Mouse (Mus musculus): ENCODE measurements around the gene Lmnb2. TPM values are rescaled to one million over a fixed set of nuclear protein-coding genes. Genes with fewer than 3 reads are reported as not detected.

Lmnb2 gene
- polyA plus RNA-seq, 1 experiment: 11.0 TPM

DNA sequence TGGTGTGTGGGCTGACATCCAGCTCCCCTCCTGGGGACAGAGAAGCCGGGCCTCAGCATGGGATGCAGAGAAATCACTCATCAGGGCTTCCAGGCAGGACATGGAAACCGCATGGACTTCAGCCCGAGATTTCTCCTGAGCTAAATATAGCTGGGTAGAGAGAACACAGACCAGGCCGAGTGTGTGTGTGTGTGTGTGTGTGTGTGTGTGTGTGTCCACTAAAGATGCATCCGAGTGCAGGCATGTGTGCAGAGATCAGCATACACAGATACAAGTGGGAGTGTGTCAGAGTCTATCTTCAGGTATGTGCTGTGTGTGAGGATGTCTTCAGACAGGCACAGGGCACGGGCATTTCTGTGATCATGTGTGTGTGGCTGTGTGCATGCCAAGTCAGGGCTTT lies 36.8 kb upstream of the Lmnb2 start:
- no peaks in the 10 kb centered on the region for H3K4me1 ChIP-seq (ENCODE audit: control insufficient read depth, insufficient read depth, insufficient read length)
- no peaks in the 10 kb centered on the region for H3K36me3 ChIP-seq (ENCODE audit: control insufficient read depth, insufficient read depth, low read length)
- DNase-seq (ENCODE audit: low read depth in 1 of 2, low spot score in 2 of 2): no peak
- TF ChIP-seq POLR2A (IDR thresholded peaks at IDR 0.05; ENCODE audit: low read depth, low read length): no peak
- no peak for TF ChIP-seq CTCF (IDR thresholded peaks at IDR 0.05; ENCODE audit: extremely low read depth, insufficient read depth, insufficient read length, insufficient replicate concordance)
- H3K27ac ChIP-seq (ENCODE audit: insufficient read depth, low read length): no peak overlapping the region
- WGBS: 85% methylated on average over 6 of the region's 6 CpGs
- H3K27me3 ChIP-seq (ENCODE audit: control insufficient read depth, insufficient read depth, low read length): no peaks in the 10 kb centered on the region
- no peak overlapping the region for H3K4me3 ChIP-seq (ENCODE audit: extremely low read depth, insufficient read depth, insufficient read length)

DNA sequence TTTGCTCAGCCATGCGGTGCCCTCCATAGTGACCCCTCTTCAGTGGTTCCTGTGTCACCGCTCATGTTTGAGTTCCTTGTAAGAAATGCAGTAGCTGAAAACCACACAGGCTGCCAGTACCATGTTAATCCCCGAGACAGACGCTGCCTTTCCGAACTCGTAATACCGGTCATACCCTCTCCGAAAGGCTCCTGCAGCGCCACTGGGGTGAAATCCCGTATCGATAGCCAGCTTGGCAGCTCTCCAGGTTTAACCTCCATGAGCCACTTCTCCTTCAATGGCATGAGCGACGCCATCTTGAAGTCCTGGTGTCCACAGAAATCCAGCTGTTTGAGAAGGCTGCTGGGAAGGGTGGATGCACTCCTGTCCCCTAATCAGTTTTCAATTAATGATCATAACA lies 36.4 kb upstream of the Lmnb2 start:
- H3K4me3 ChIP-seq (ENCODE audit: extremely low read depth, insufficient read depth, insufficient read length): no peak overlapping the region
- 92% methylated on average over 13 of the region's 13 CpGs for WGBS
- no peak for TF ChIP-seq POLR2A (IDR thresholded peaks at IDR 0.05; ENCODE audit: low read depth, low read length)
- no peak for TF ChIP-seq CTCF (IDR thresholded peaks at IDR 0.05; ENCODE audit: extremely low read depth, insufficient read depth, insufficient read length, insufficient replicate concordance)
- no peaks in the 10 kb centered on the region for H3K4me1 ChIP-seq (ENCODE audit: control insufficient read depth, insufficient read depth, insufficient read length)
- DNase-seq (ENCODE audit: low read depth in 1 of 2, low spot score in 2 of 2): no peak
- no peak overlapping the region for H3K27ac ChIP-seq (ENCODE audit: insufficient read depth, low read length)
- H3K27me3 ChIP-seq (ENCODE audit: control insufficient read depth, insufficient read depth, low read length): no peaks in the 10 kb centered on the region
- no peaks in the 10 kb centered on the region for H3K36me3 ChIP-seq (ENCODE audit: control insufficient read depth, insufficient read depth, low read length)

DNA sequence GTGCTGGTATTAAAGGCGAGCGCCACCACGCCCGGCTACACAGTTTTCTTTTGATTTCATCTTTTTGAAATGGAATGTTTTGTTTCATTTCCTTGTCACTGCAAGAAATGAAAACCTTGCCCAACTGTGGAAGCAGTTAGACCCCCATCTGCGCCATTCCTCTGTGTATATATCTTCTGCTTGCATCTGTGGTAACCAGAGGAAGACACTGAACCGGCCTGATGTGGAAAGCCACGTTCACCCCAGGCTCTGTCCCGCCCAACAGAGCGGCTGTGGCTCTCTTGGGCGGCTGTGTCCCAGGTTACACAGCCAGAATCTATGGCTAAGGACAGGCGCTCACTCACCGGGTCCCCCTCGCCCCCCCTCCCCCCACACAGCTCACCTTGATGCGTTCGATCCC lies 34.4 kb upstream of the Lmnb2 start:
- DNase-seq (ENCODE audit: low read depth in 1 of 2, low spot score in 2 of 2): no peak
- no peaks in the 10 kb centered on the region for H3K36me3 ChIP-seq (ENCODE audit: control insufficient read depth, insufficient read depth, low read length)
- WGBS: 60% methylated on average over 15 of the region's 15 CpGs
- H3K27ac ChIP-seq (ENCODE audit: insufficient read depth, low read length): no peak overlapping the region
- H3K27me3 ChIP-seq (ENCODE audit: control insufficient read depth, insufficient read depth, low read length): no peaks in the 10 kb centered on the region
- no peak overlapping the region for H3K4me3 ChIP-seq (ENCODE audit: extremely low read depth, insufficient read depth, insufficient read length)
- no peaks in the 10 kb centered on the region for H3K4me1 ChIP-seq (ENCODE audit: control insufficient read depth, insufficient read depth, insufficient read length)
- TF ChIP-seq CTCF (IDR thresholded peaks at IDR 0.05; ENCODE audit: extremely low read depth, insufficient read depth, insufficient read length, insufficient replicate concordance) (no peak), POLR2A (IDR thresholded peaks at IDR 0.05; ENCODE audit: low read depth, low read length) (no peak)

DNA sequence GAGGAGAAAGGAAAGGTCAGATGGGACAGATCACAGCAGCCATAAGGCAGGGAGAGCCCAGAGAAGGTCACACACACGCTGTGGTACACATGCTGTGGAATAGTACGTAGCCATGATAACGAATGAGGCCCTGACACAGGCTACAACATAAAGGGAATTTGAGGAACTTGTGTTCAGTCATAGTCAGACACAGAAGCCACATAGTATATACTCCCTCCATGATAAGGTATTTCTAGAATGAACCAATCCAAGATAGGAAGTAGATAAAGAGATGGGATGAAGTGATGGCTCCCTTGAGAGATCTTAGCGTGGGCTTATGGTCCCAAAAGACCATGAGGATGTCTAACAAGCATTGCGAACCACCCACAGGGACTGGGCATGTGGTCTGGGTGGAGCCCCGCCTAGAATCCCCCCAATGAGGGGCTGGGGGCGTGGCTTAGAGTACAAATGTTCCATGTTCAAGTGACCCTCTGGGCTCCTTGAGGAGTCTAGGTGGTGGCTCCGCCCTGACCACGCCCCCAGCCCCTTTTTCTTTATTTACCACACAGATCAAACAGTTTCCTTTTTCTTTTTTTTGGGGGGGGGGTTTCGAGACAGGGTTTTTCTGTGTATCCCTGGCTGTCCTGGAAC lies 33.8 kb upstream of the Lmnb2 start:
- no peak for TF ChIP-seq POLR2A (IDR thresholded peaks at IDR 0.05; ENCODE audit: low read depth, low read length)
- no peak for TF ChIP-seq CTCF (IDR thresholded peaks at IDR 0.05; ENCODE audit: extremely low read depth, insufficient read depth, insufficient read length, insufficient replicate concordance)
- Histone ChIP-seq H3K27me3 (ENCODE audit: control insufficient read depth, insufficient read depth, low read length) (no peaks in the 10 kb centered on the region), H3K4me3 (ENCODE audit: extremely low read depth, insufficient read depth, insufficient read length) (no peak overlapping the region), H3K36me3 (ENCODE audit: control insufficient read depth, insufficient read depth, low read length) (no peaks in the 10 kb centered on the region), H3K4me1 (ENCODE audit: control insufficient read depth, insufficient read depth, insufficient read length) (no peaks in the 10 kb centered on the region), H3K27ac (ENCODE audit: insufficient read depth, low read length) (no peak overlapping the region)
- no peak for DNase-seq (ENCODE audit: low read depth in 1 of 2, low spot score in 2 of 2)
- 71% methylated on average over 10 of the region's 10 CpGs for WGBS

DNA sequence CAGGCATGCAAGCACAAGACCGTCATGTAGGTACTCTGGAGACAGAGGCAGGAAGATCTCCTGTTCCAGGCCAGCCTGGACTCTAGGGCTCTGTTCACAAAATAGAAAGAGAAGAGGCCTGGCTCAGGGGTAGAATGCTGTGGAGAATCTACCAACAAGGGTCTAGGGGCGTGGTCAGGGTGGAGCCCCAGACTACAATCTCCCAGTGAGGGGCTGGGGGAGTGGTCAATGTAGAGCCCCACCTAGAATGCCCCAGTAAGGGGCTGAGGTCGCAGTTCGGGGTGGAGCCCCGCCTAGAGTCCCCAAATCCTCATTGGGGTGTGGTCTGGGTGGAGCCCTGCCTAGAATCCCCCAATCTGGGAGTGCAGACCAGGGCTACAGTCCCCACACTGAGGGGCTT lies 32.3 kb upstream of the Lmnb2 start:
- H3K4me3 ChIP-seq (ENCODE audit: extremely low read depth, insufficient read depth, insufficient read length): no peak overlapping the region
- no peaks in the 10 kb centered on the region for H3K36me3 ChIP-seq (ENCODE audit: control insufficient read depth, insufficient read depth, low read length)
- no peak for TF ChIP-seq CTCF (IDR thresholded peaks at IDR 0.05; ENCODE audit: extremely low read depth, insufficient read depth, insufficient read length, insufficient replicate concordance)
- no peak for TF ChIP-seq POLR2A (IDR thresholded peaks at IDR 0.05; ENCODE audit: low read depth, low read length)
- H3K27me3 ChIP-seq (ENCODE audit: control insufficient read depth, insufficient read depth, low read length): no peaks in the 10 kb centered on the region
- H3K4me1 ChIP-seq (ENCODE audit: control insufficient read depth, insufficient read depth, insufficient read length): no peaks in the 10 kb centered on the region
- no peak overlapping the region for H3K27ac ChIP-seq (ENCODE audit: insufficient read depth, low read length)
- no peak for DNase-seq (ENCODE audit: low read depth in 1 of 2, low spot score in 2 of 2)
- WGBS: 74% methylated on average over 5 of the region's 5 CpGs

DNA sequence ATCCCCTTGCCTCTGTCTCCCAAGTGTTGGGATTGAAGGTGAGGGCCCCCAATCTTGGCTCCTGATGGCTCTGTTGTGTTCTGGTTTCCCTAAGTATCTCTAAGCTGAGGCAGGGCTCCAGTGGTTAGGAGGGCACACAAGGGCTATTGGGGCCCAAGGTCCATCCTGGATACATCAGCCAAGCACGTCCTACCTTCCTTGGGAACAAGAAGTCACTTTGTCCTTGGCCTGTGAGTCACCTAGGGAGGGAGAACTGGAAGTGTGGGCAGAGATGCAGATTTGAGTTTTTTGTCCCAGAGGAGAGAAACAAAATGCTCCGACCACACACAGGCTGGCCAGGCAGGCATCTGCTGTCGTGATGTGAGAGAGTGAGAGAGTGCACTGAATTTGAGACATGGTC lies 31.0 kb upstream of the Lmnb2 start:
- no peak for TF ChIP-seq POLR2A (IDR thresholded peaks at IDR 0.05; ENCODE audit: low read depth, low read length)
- TF ChIP-seq CTCF (IDR thresholded peaks at IDR 0.05; ENCODE audit: extremely low read depth, insufficient read depth, insufficient read length, insufficient replicate concordance): no peak
- no peaks in the 10 kb centered on the region for H3K27me3 ChIP-seq (ENCODE audit: control insufficient read depth, insufficient read depth, low read length)
- 79% methylated on average over 3 of the region's 3 CpGs for WGBS
- DNase-seq (ENCODE audit: low read depth in 1 of 2, low spot score in 2 of 2): no peak
- no peaks in the 10 kb centered on the region for H3K36me3 ChIP-seq (ENCODE audit: control insufficient read depth, insufficient read depth, low read length)
- H3K4me3 ChIP-seq (ENCODE audit: extremely low read depth, insufficient read depth, insufficient read length): no peak overlapping the region
- H3K27ac ChIP-seq (ENCODE audit: insufficient read depth, low read length): no peak overlapping the region
- H3K4me1 ChIP-seq (ENCODE audit: control insufficient read depth, insufficient read depth, insufficient read length): no peaks in the 10 kb centered on the region

DNA sequence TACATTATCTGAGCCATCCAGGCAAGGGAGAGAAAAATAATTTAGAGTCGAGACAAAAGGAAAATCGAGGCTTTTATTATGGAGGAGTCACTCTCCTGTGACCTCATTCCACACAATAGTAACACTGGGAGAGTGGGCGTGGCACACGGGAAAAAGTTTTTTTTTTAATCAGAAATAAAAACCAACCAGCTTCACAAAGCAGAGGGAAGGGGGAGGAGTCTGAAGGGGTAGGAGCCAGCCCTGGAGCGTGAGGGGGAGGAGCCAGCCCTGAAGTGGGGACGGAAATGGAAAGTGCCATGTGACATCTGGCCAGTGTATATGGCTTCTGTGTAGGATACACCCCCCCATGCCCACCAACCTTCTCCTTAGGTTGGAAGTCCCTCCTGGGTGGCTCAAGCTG lies 30.5 kb upstream of the Lmnb2 start:
- no peak for DNase-seq (ENCODE audit: low read depth in 1 of 2, low spot score in 2 of 2)
- Histone ChIP-seq H3K27ac (ENCODE audit: insufficient read depth, low read length) (no peak overlapping the region), H3K27me3 (ENCODE audit: control insufficient read depth, insufficient read depth, low read length) (no peaks in the 10 kb centered on the region), H3K4me3 (ENCODE audit: extremely low read depth, insufficient read depth, insufficient read length) (no peak overlapping the region), H3K36me3 (ENCODE audit: control insufficient read depth, insufficient read depth, low read length) (no peaks in the 10 kb centered on the region), H3K4me1 (ENCODE audit: control insufficient read depth, insufficient read depth, insufficient read length) (peaks cover 4% of the 10 kb centered on the region; the same call in 1 of the 2 replicates)
- TF ChIP-seq CTCF (IDR thresholded peaks at IDR 0.05; ENCODE audit: extremely low read depth, insufficient read depth, insufficient read length, insufficient replicate concordance): no peak
- TF ChIP-seq POLR2A (IDR thresholded peaks at IDR 0.05; ENCODE audit: low read depth, low read length): no peak
- WGBS: 30% methylated on average over 6 of the region's 6 CpGs
